Mouse (Mus musculus) liver, postnatal 0 days (tissue): ENCODE results near the gene Man1a2.

ENCODE experiments used
- CTCF ChIP-seq: sonication (generic); IDR thresholded peaks from 2 replicates; pipeline ENCODE4 v1.5.1; 2016; ENCODE audit warnings: antibody characterized with exemption, low read depth
- EP300 ChIP-seq: IDR thresholded peaks from 2 replicates; pipeline ENCODE4 v1.6.1; 2016; ENCODE audit warnings: antibody characterized with exemption, low read depth, mild to moderate bottlenecking

- TF ChIP-seq CTCF = no peak
- TF ChIP-seq EP300 = no peak
Measured at GRCm38 (mm10) chr3:100582721-100583355, 102.5 kb downstream of the Man1a2 start.
